Mouse (Mus musculus): ENCODE measurements around the gene Gm21698. TPM values are rescaled to one million over a fixed set of nuclear protein-coding genes. Genes with fewer than 3 reads are reported as not detected.
"Not testable (repeated sequence)": the region's sequence is repeated elsewhere in the genome, so short reads cannot be mapped to it uniquely, and the experiment has no call there.

Gene Gm21698
- not detected for polyA plus RNA-seq (2017; shearing (Covaris generic))

- ATAC-seq = not testable (repeated sequence)
Measured at GRCm38 (mm10) chr5:25988550-25988949, at the start of gene Gm21698. TSS of gene Gm21698 (minus strand) at chr5:25988650.

GRCm38 (mm10) chr5:26022816-26023215, 34.4 kb upstream of the Gm21698 start, which contains the start of gene Gm5862:
TSS of gene Gm5862 (minus strand) at chr5:26022916.
- ATAC-seq = not testable (repeated sequence)

- ATAC-seq = not testable (repeated sequence)
Measured at GRCm38 (mm10) chr5:26007697-26008096, 19.2 kb upstream of the Gm21698 start.

GRCm38 (mm10) chr5:26006937-26007695, 18.7 kb upstream of the Gm21698 start:
- ATAC-seq = not testable (repeated sequence)

GRCm38 (mm10) chr5:26004698-26005097, 16.2 kb upstream of the Gm21698 start, which contains the start of gene Gm1979:
TSS of gene Gm1979 (minus strand) at chr5:26004798.
- ATAC-seq = not testable (repeated sequence)

GRCm38 (mm10) chr5:25972563-25972962, 15.9 kb downstream of the Gm21698 start, which contains the start of gene Gm21680:
TSS of gene Gm21680 (minus strand) at chr5:25972663.
- not testable (repeated sequence) for ATAC-seq

- ATAC-seq = not testable (repeated sequence)
Measured at GRCm38 (mm10) chr5:25957050-25957449, 31.4 kb downstream of the Gm21698 start.

- not testable (repeated sequence) for ATAC-seq
Measured at GRCm38 (mm10) chr5:25956611-25957010, 31.8 kb downstream of the Gm21698 start.

- ATAC-seq = not testable (repeated sequence)
Measured at GRCm38 (mm10) chr5:25954317-25954716, 34.1 kb downstream of the Gm21698 start, which contains the start of gene Gm21671. TSS of gene Gm21671 (minus strand) at chr5:25954417.

GRCm38 (mm10) chr5:25945391-25945790, 43.1 kb downstream of the Gm21698 start:
- not testable (repeated sequence) for ATAC-seq

- not testable (repeated sequence) for ATAC-seq
Measured at GRCm38 (mm10) chr5:25942281-25942680, 46.2 kb downstream of the Gm21698 start, which contains the start of gene Gm21663. TSS of gene Gm21663 (minus strand) at chr5:25942381.

Other genes with a start within 250 kb of the Gm21698 start
- gene Actr3b, start 228.7 kb downstream of the Gm21698 start, polyA plus RNA-seq (2017; shearing (Covaris generic)) = 1 to 10 TPM in 1 of 2 experiments, under 1 TPM in 1; 0.82 to 1.1 TPM
- not detected for gene Gm21663, start 46.3 kb downstream of the Gm21698 start, polyA plus RNA-seq (2017; shearing (Covaris generic))
- not detected for gene Gm21671, start 34.2 kb downstream of the Gm21698 start, polyA plus RNA-seq (2017; shearing (Covaris generic))
- gene Gm21680, start 16.0 kb downstream of the Gm21698 start, polyA plus RNA-seq (2017; shearing (Covaris generic)) = not detected
- not detected for gene Gm1979, start 16.1 kb upstream of the Gm21698 start, polyA plus RNA-seq (2017; shearing (Covaris generic))
- not detected for gene Gm5862, start 34.3 kb upstream of the Gm21698 start, polyA plus RNA-seq (2017; shearing (Covaris generic))
- not detected for gene Speer4a, start 50.9 kb upstream of the Gm21698 start, polyA plus RNA-seq (2017; shearing (Covaris generic))
- gene Gm7347, start 69.9 kb upstream of the Gm21698 start, polyA plus RNA-seq (2017; shearing (Covaris generic)) = not detected
- gene Gm10471, start 100.6 kb upstream of the Gm21698 start, polyA plus RNA-seq (2017; shearing (Covaris generic)) = not detected
- gene 5031410I06Rik, start 116.7 kb upstream of the Gm21698 start, polyA plus RNA-seq (2017; shearing (Covaris generic)) = not detected
- not detected for gene Gm10220, start 132.8 kb upstream of the Gm21698 start, polyA plus RNA-seq (2017; shearing (Covaris generic))

Measured in CD4-positive, CD25-positive, alpha-beta regulatory T cell, adult 4 months (primary cell).